Mouse (Mus musculus): ENCODE measurements at regions not wholly inside any gene's neighbourhood (a gene's known extent, or its start where the extent isn't known, plus 50 kb on each side); places are given as distances from the start of the nearest gene placed in this dataset.

- Histone ChIP-seq H3K9me3 (ENCODE audit: low read length) (no peaks in the 10 kb centered on the region), H3K4me1 (replicated peaks; ENCODE audit: low read depth, low read length) (no peaks in the 10 kb centered on the region), H3K36me3 (ENCODE audit: insufficient read depth, low read length) (no peaks in the 10 kb centered on the region), H3K27me3 (ENCODE audit: insufficient read depth, low read length) (no peaks in the 10 kb centered on the region), H3K4me3 (replicated peaks; ENCODE audit: low read length) (no peak overlapping the region)
- TF ChIP-seq CTCF (conservative IDR thresholded peaks at IDR 0.05; ENCODE audit: low read length) (no peak), POU5F1 (IDR thresholded peaks at IDR 0.05; ENCODE audit: borderline replicate concordance, low read length) (no peak), NANOG (IDR thresholded peaks at IDR 0.05; ENCODE audit: borderline replicate concordance, low read length) (no peak)
These were observed 162.2 kb upstream of the Ndst3 start for GRCm38 (mm10) chr3:123852889-123853288.

GRCm38 (mm10) chr3:123873709-123874108 lies 183.1 kb upstream of the Ndst3 start:
- TF ChIP-seq CTCF (conservative IDR thresholded peaks at IDR 0.05; ENCODE audit: low read length), result no peak
- no peak for TF ChIP-seq POU5F1 (IDR thresholded peaks at IDR 0.05; ENCODE audit: borderline replicate concordance, low read length)
- TF ChIP-seq NANOG (IDR thresholded peaks at IDR 0.05; ENCODE audit: borderline replicate concordance, low read length), result no peak
- Histone ChIP-seq H3K4me1 (replicated peaks; ENCODE audit: low read depth, low read length) (no peaks in the 10 kb centered on the region), H3K4me3 (replicated peaks; ENCODE audit: low read length) (no peak overlapping the region), H3K27me3 (ENCODE audit: insufficient read depth, low read length) (no peaks in the 10 kb centered on the region), H3K36me3 (ENCODE audit: insufficient read depth, low read length) (no peaks in the 10 kb centered on the region), H3K9me3 (ENCODE audit: low read length) (peaks cover 17% of the 10 kb centered on the region)

- Histone ChIP-seq H3K4me3 (replicated peaks; ENCODE audit: low read length) (no peak overlapping the region), H3K36me3 (ENCODE audit: insufficient read depth, low read length) (no peaks in the 10 kb centered on the region), H3K4me1 (replicated peaks; ENCODE audit: low read depth, low read length) (no peaks in the 10 kb centered on the region), H3K27me3 (ENCODE audit: insufficient read depth, low read length) (no peaks in the 10 kb centered on the region), H3K9me3 (ENCODE audit: low read length) (no peaks in the 10 kb centered on the region)
- TF ChIP-seq CTCF (conservative IDR thresholded peaks at IDR 0.05; ENCODE audit: low read length) (no peak), NANOG (IDR thresholded peaks at IDR 0.05; ENCODE audit: borderline replicate concordance, low read length) (no peak), POU5F1 (IDR thresholded peaks at IDR 0.05; ENCODE audit: borderline replicate concordance, low read length) (no peak)
These were observed 203.0 kb upstream of the Ndst3 start for GRCm38 (mm10) chr3:123893691-123894090.

- H3K4me1 ChIP-seq (replicated peaks; ENCODE audit: low read depth, low read length), result no peaks in the 10 kb centered on the region
- H3K4me3 ChIP-seq (replicated peaks; ENCODE audit: low read length), result no peak overlapping the region
- no peaks in the 10 kb centered on the region for H3K27me3 ChIP-seq (ENCODE audit: insufficient read depth, low read length)
- no peaks in the 10 kb centered on the region for H3K9me3 ChIP-seq (ENCODE audit: low read length)
- H3K36me3 ChIP-seq (ENCODE audit: insufficient read depth, low read length), result no peaks in the 10 kb centered on the region
- no peak for TF ChIP-seq NANOG (IDR thresholded peaks at IDR 0.05; ENCODE audit: borderline replicate concordance, low read length)
- no peak for TF ChIP-seq CTCF (conservative IDR thresholded peaks at IDR 0.05; ENCODE audit: low read length)
- TF ChIP-seq POU5F1 (IDR thresholded peaks at IDR 0.05; ENCODE audit: borderline replicate concordance, low read length), result no peak
These were observed 215.5 kb upstream of the Ndst3 start for GRCm38 (mm10) chr3:123905928-123906721.

- Histone ChIP-seq H3K4me3 (replicated peaks; ENCODE audit: low read length) (no peak overlapping the region), H3K9me3 (ENCODE audit: low read length) (no peaks in the 10 kb centered on the region), H3K4me1 (replicated peaks; ENCODE audit: low read depth, low read length) (no peaks in the 10 kb centered on the region), H3K27me3 (ENCODE audit: insufficient read depth, low read length) (no peaks in the 10 kb centered on the region), H3K36me3 (ENCODE audit: insufficient read depth, low read length) (no peaks in the 10 kb centered on the region)
- TF ChIP-seq CTCF (conservative IDR thresholded peaks at IDR 0.05; ENCODE audit: low read length) (no peak), POU5F1 (IDR thresholded peaks at IDR 0.05; ENCODE audit: borderline replicate concordance, low read length) (no peak), NANOG (IDR thresholded peaks at IDR 0.05; ENCODE audit: borderline replicate concordance, low read length) (no peak)
These were observed 227.5 kb upstream of the Ndst3 start for GRCm38 (mm10) chr3:123918140-123918539.

GRCm38 (mm10) chr3:123952121-123952520 lies 261.5 kb upstream of the Ndst3 start:
- Histone ChIP-seq H3K4me3 (replicated peaks; ENCODE audit: low read length) (no peak overlapping the region), H3K9me3 (ENCODE audit: low read length) (peaks cover 5% of the 10 kb centered on the region; the same call in 1 of the 2 replicates), H3K4me1 (replicated peaks; ENCODE audit: low read depth, low read length) (no peaks in the 10 kb centered on the region), H3K36me3 (ENCODE audit: insufficient read depth, low read length) (no peaks in the 10 kb centered on the region), H3K27me3 (ENCODE audit: insufficient read depth, low read length) (no peaks in the 10 kb centered on the region)
- TF ChIP-seq NANOG (IDR thresholded peaks at IDR 0.05; ENCODE audit: borderline replicate concordance, low read length), result no peak
- TF ChIP-seq CTCF (conservative IDR thresholded peaks at IDR 0.05; ENCODE audit: low read length), result no peak
- TF ChIP-seq POU5F1 (IDR thresholded peaks at IDR 0.05; ENCODE audit: borderline replicate concordance, low read length), result no peak

- TF ChIP-seq CTCF (conservative IDR thresholded peaks at IDR 0.05; ENCODE audit: low read length) (no peak), POU5F1 (IDR thresholded peaks at IDR 0.05; ENCODE audit: borderline replicate concordance, low read length) (no peak), NANOG (IDR thresholded peaks at IDR 0.05; ENCODE audit: borderline replicate concordance, low read length) (no peak)
- H3K4me3 ChIP-seq (replicated peaks; ENCODE audit: low read length), result no peak overlapping the region
- no peaks in the 10 kb centered on the region for H3K4me1 ChIP-seq (replicated peaks; ENCODE audit: low read depth, low read length)
- H3K36me3 ChIP-seq (ENCODE audit: insufficient read depth, low read length), result no peaks in the 10 kb centered on the region
- H3K9me3 ChIP-seq (ENCODE audit: low read length), result no peaks in the 10 kb centered on the region
- H3K27me3 ChIP-seq (ENCODE audit: insufficient read depth, low read length), result no peaks in the 10 kb centered on the region
These were observed 276.7 kb upstream of the Ndst3 start for GRCm38 (mm10) chr3:123967373-123967772.

GRCm38 (mm10) chr3:123972367-123972766 lies 281.7 kb upstream of the Ndst3 start:
- Histone ChIP-seq H3K9me3 (ENCODE audit: low read length) (no peaks in the 10 kb centered on the region), H3K27me3 (ENCODE audit: insufficient read depth, low read length) (no peaks in the 10 kb centered on the region), H3K4me3 (replicated peaks; ENCODE audit: low read length) (no peak overlapping the region), H3K4me1 (replicated peaks; ENCODE audit: low read depth, low read length) (no peaks in the 10 kb centered on the region), H3K36me3 (ENCODE audit: insufficient read depth, low read length) (no peaks in the 10 kb centered on the region)
- TF ChIP-seq POU5F1 (IDR thresholded peaks at IDR 0.05; ENCODE audit: borderline replicate concordance, low read length) (no peak), NANOG (IDR thresholded peaks at IDR 0.05; ENCODE audit: borderline replicate concordance, low read length) (no peak), CTCF (conservative IDR thresholded peaks at IDR 0.05; ENCODE audit: low read length) (no peak)
